23 mouse cellular contexts compared by ENCODE assay signal in genomic region chr11:104332105-104332504, GRCm38 (mm10).
A peak's percentile ranks its signal among the peaks of the same experiment; 100 is the strongest.
DNase-seq lines count a peak whose midpoint lies in the region; ATAC-seq and TF ChIP-seq lines count a peak whose summit lies in the region.
"Had no signal": no experiment of that assay in that cellular context is flagged by ENCODE, and none has a peak within 500 bp of the region (broad histone marks: within the 10 kb centered on the region; RNA-seq: fewer than 3 reads in every experiment).

No protein-coding gene starts in this region.

- 86% methylated on average over 5 of the region's 5 CpGs for WGBS in hindbrain, embryonic 15.5 days
- 94% methylated on average over 5 of the region's 5 CpGs for WGBS in hindbrain, embryonic 14.5 days
- WGBS in midbrain, postnatal 0 days = 71% methylated on average over 5 of the region's 5 CpGs

- H3K9me3 ChIP-seq in hindbrain, embryonic 15.5 days = no peaks in the 10 kb centered on the region
- H3K9me3 ChIP-seq in hindbrain, embryonic 14.5 days (ENCODE audit: control insufficient read depth, low read length) = no peaks in the 10 kb centered on the region
- no peaks in the 10 kb centered on the region for H3K9me3 ChIP-seq in midbrain, postnatal 0 days (ENCODE audit: low read length)
- H3K9me3 ChIP-seq: embryonic facial prominence, embryonic 15.5 days; forebrain, embryonic 10.5 days; limb, embryonic 15.5 days; liver, embryonic 15.5 days; neural tube, embryonic 12.5 days had no signal

- H3K27me3 ChIP-seq in hindbrain, embryonic 15.5 days = no peaks in the 10 kb centered on the region
- no peaks in the 10 kb centered on the region for H3K27me3 ChIP-seq in hindbrain, embryonic 14.5 days (ENCODE audit: control insufficient read depth, insufficient read depth, low read length)
- no peaks in the 10 kb centered on the region for H3K27me3 ChIP-seq in midbrain, postnatal 0 days (ENCODE audit: insufficient read depth, low read length)
- H3K27me3 ChIP-seq: embryonic facial prominence, embryonic 15.5 days; limb, embryonic 15.5 days; liver, embryonic 15.5 days; neural tube, embryonic 12.5 days; Patski had no signal

- H3K4me1 ChIP-seq in hindbrain, embryonic 15.5 days (replicated peaks) = no peaks in the 10 kb centered on the region
- no peaks in the 10 kb centered on the region for H3K4me1 ChIP-seq in hindbrain, embryonic 14.5 days (replicated peaks; ENCODE audit: control insufficient read depth, insufficient read depth, low read length)
- no peaks in the 10 kb centered on the region for H3K4me1 ChIP-seq in midbrain, postnatal 0 days (ENCODE audit: insufficient read depth, low read length)
- H3K4me1 ChIP-seq: embryonic facial prominence, embryonic 15.5 days; forebrain, embryonic 10.5 days; liver, embryonic 15.5 days; neural tube, embryonic 12.5 days had no signal

- no peak overlapping the region for H3K4me2 ChIP-seq in hindbrain, embryonic 15.5 days
- no peak overlapping the region for H3K4me2 ChIP-seq in hindbrain, embryonic 14.5 days (replicated peaks)
- no peak overlapping the region for H3K4me2 ChIP-seq in midbrain, postnatal 0 days (ENCODE audit: low read depth, low read length, poor library complexity, severe bottlenecking)
- H3K4me2 ChIP-seq: embryonic facial prominence, embryonic 15.5 days; heart, embryonic 11.5 days; limb, embryonic 15.5 days; liver, embryonic 15.5 days; neural tube, embryonic 12.5 days had no signal

- no peak overlapping the region for H3K9ac ChIP-seq in hindbrain, embryonic 15.5 days
- no peak overlapping the region for H3K9ac ChIP-seq in hindbrain, embryonic 14.5 days
- H3K9ac ChIP-seq in midbrain, postnatal 0 days (replicated peaks; ENCODE audit: low read length, poor library complexity, severe bottlenecking) = no peak overlapping the region
- H3K9ac ChIP-seq: embryonic facial prominence, embryonic 15.5 days; limb, embryonic 15.5 days; liver, embryonic 15.5 days; neural tube, embryonic 12.5 days had no signal

- ATAC-seq in hindbrain, embryonic 15.5 days (ENCODE audit: low FRiP score, low read depth) = no peak
- no peak for ATAC-seq in hindbrain, embryonic 14.5 days (ENCODE audit: low FRiP score)
- no peak for ATAC-seq in midbrain, postnatal 0 days (ENCODE audit: low FRiP score)
- ATAC-seq: inflammation-experienced regulatory T-cells, adult 6 months; Patski had no signal

- H3K27ac ChIP-seq in hindbrain, embryonic 15.5 days (replicated peaks) = peak overlapping the region; percentile 42; the same call in 1 of the 2 replicates
- H3K27ac ChIP-seq in hindbrain, embryonic 14.5 days = no peak overlapping the region
- peak overlapping the region; percentile 13; the same call in 1 of the 2 replicates for H3K27ac ChIP-seq in midbrain, postnatal 0 days (ENCODE audit: low read depth, low read length)
- H3K27ac ChIP-seq: embryonic facial prominence, embryonic 15.5 days; forebrain, embryonic 10.5 days; limb, embryonic 15.5 days; liver, embryonic 15.5 days; neural tube, embryonic 12.5 days had no signal

- TF ChIP-seq CTCF in midbrain, postnatal 0 days (IDR thresholded peaks at IDR 0.05) = no peak

- no peak for DNase-seq in hindbrain, embryonic 14.5 days (ENCODE audit: low spot score)
- DNase-seq in lung, postnatal 36 days = peak; percentile 26
- DNase-seq in lung, postnatal 4 days = no peak
- peak; percentile 69 for DNase-seq in brain, adult 2 months (ENCODE audit: low read depth, low spot score)
- DNase-seq in midbrain, postnatal 0 days (ENCODE audit: low spot score) = no peak
- DNase-seq in adrenal gland, adult 2 months = no peak
- DNase-seq: adrenal gland, postnatal 14 days; cerebellum, adult 11-12 months; cerebellum, postnatal 25 days; heart, postnatal 10 days; kidney, adult 8-10 months; kidney, postnatal 14 days; spleen, adult 18-20 months; thymus, postnatal 4 days had no signal

- peaks cover 51% of the 10 kb centered on the region for H3K36me3 ChIP-seq in hindbrain, embryonic 15.5 days
- peaks cover 86% of the 10 kb centered on the region for H3K36me3 ChIP-seq in hindbrain, embryonic 14.5 days (replicated peaks; ENCODE audit: control insufficient read depth, insufficient read depth)
- peaks cover 48% of the 10 kb centered on the region for H3K36me3 ChIP-seq in midbrain, postnatal 0 days (ENCODE audit: insufficient read depth, low read length)

- no peak overlapping the region for H3K4me3 ChIP-seq in hindbrain, embryonic 15.5 days
- no peak overlapping the region for H3K4me3 ChIP-seq in hindbrain, embryonic 14.5 days (replicated peaks; ENCODE audit: low read length)
- H3K4me3 ChIP-seq in midbrain, postnatal 0 days (ENCODE audit: low read depth, low read length) = no peak overlapping the region
- H3K4me3 ChIP-seq: embryonic facial prominence, embryonic 15.5 days; forebrain, embryonic 10.5 days; limb, embryonic 15.5 days; liver, embryonic 15.5 days; neural tube, embryonic 12.5 days had no signal

Comparison
In these comparisons a context has a peak if more than half of its experiments do, and no peak if none do; other contexts are left out.
1. DNase-seq: peak in lung, postnatal 36 days (single experiment) and brain, adult 2 months (single experiment); none in hindbrain, embryonic 14.5 days (single experiment), lung, postnatal 4 days (0 of 2), midbrain, postnatal 0 days (single experiment) and adrenal gland, adult 2 months (single experiment).